In the genomic region with DNA sequence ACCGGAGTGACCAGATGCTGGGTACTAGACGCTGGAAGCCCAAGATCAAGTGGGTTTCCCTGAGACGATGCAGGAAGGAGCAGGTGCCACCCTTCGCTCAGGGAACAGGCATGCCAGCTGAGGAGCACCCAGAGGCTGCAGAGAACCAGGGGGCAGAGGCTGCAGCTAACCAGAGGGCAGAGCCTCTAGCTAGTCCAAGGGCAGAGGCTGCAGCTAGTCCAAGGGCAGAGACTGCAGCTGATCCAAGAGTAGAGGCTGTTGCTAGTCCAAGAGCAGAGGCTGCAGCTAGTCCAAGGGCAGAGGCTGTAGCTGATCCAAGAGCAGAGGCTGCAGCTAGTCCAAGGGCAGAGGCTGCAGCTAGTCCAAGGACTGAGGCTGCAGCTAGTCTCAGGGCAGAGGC, we compare ENCODE assay signal across 10 mouse cellular contexts. TPM values are rescaled to one million over a fixed set of nuclear protein-coding genes. Genes with fewer than 3 reads are reported as not detected.
DNase-seq lines count a peak whose midpoint lies in the region; ATAC-seq lines count a peak whose summit lies in the region.
"Had no signal": no experiment of that assay in that cellular context is flagged by ENCODE, and none has a peak within 500 bp of the region (broad histone marks: within the 10 kb centered on the region; RNA-seq: fewer than 3 reads in every experiment).

No protein-coding gene starts in this region.

- H3K4me2 ChIP-seq in heart, embryonic 11.5 days, result peak overlapping the region; percentile 93
- peak overlapping the region; percentile 64 for H3K4me2 ChIP-seq in liver, embryonic 15.5 days

- H3K27me3 ChIP-seq in heart, embryonic 11.5 days (ENCODE audit: control insufficient read depth, insufficient read depth, low read length), result no peaks in the 10 kb centered on the region
- peaks cover 23% of the 10 kb centered on the region for H3K27me3 ChIP-seq in liver, embryonic 15.5 days

- H3K4me1 ChIP-seq in heart, embryonic 11.5 days (ENCODE audit: control insufficient read depth, insufficient read depth, low read length), result peaks cover 51% of the 10 kb centered on the region
- H3K4me1 ChIP-seq in liver, embryonic 15.5 days (replicated peaks), result peaks cover 61% of the 10 kb centered on the region

- no peak for ATAC-seq in heart, embryonic 11.5 days (replicated peaks; ENCODE audit: insufficient number of reproducible peaks, low FRiP score, low TSS enrichment)
- ATAC-seq in liver, embryonic 15.5 days (ENCODE audit: insufficient read depth), result no peak
- ATAC-seq in CD4-positive, CD25-positive, alpha-beta regulatory T cell, adult 4 months, result no peak

- no peaks in the 10 kb centered on the region for H3K9me3 ChIP-seq in heart, embryonic 11.5 days (replicated peaks; ENCODE audit: control insufficient read depth, low read length)
- no peaks in the 10 kb centered on the region for H3K9me3 ChIP-seq in liver, embryonic 15.5 days (replicated peaks)

- peak overlapping the region; percentile 82 for H3K4me3 ChIP-seq in heart, embryonic 11.5 days (ENCODE audit: low read depth, low read length)
- peak overlapping the region; percentile 56 for H3K4me3 ChIP-seq in liver, embryonic 15.5 days (replicated peaks)

- peak overlapping the region; percentile 95 for H3K9ac ChIP-seq in heart, embryonic 11.5 days (ENCODE audit: low read depth, low read length)
- no peak overlapping the region for H3K9ac ChIP-seq in liver, embryonic 15.5 days

- no peak for DNase-seq in heart, postnatal 25 days (ENCODE audit: low spot score)
- peak; percentile 18 for DNase-seq in thymus, postnatal 4 days
- no peak for DNase-seq in thymus, adult 18-20 months
- no peak for DNase-seq in right cerebral cortex, adult 18-20 months
- no peak for DNase-seq in left cerebral cortex, postnatal 4 days
- DNase-seq: gastrocnemius, postnatal 36 days; thymus, postnatal 14 days had no signal

- H3K27ac ChIP-seq in heart, embryonic 11.5 days (ENCODE audit: low read depth, low read length), result no peak overlapping the region
- no peak overlapping the region for H3K27ac ChIP-seq in liver, embryonic 15.5 days (replicated peaks)

- intact Hi-C loops in heart, postnatal 25 days (cut with DNase I), result no loop called here
- intact Hi-C loops in left cerebral cortex, postnatal 4 days (cut with DNase I), result no loop called here

- peaks cover 21% of the 10 kb centered on the region for H3K36me3 ChIP-seq in heart, embryonic 11.5 days (ENCODE audit: control insufficient read depth, insufficient read depth, low read length)
- H3K36me3 ChIP-seq in liver, embryonic 15.5 days (replicated peaks), result no peaks in the 10 kb centered on the region

- 89% methylated on average over 4 of the region's 4 CpGs for WGBS in heart, embryonic 11.5 days (ENCODE audit: insufficient replicate concordance)
- WGBS in liver, embryonic 15.5 days (ENCODE audit: insufficient replicate concordance), result 78% methylated on average over 4 of the region's 4 CpGs

RNA-seq across cellular contexts. Expression of gene Ccdc8, which starts 2.8 kb away (rescaled TPM):
- polyA plus RNA-seq in heart, embryonic 11.5 days (2014; fragmentation: Nextera tagmentation; extraction: Ambion mirVana), result 22.6 and 36.1 TPM in 2 replicates
- total RNA-seq in heart, postnatal 25 days (2021), result 1 to 10 TPM; 5.2 to 6.5 TPM
- polyA plus RNA-seq in liver, embryonic 15.5 days (2015; fragmentation: Nextera tagmentation; extraction: Ambion mirVana), result 3.7 and 3.9 TPM in 2 replicates
- polyA plus RNA-seq in CD4-positive, CD25-positive, alpha-beta regulatory T cell, adult 4 months (2017; shearing (Covaris generic)), result under 1 TPM in 1 of 2 experiments, not detected in 1; 0.20 TPM
- 1 to 10 TPM; 3.3 to 4.3 TPM for total RNA-seq in left cerebral cortex, postnatal 4 days (2021)

RNA-seq across cellular contexts. Expression of gene Gm42372, which starts 12.5 kb away (rescaled TPM):
- polyA plus RNA-seq in heart, embryonic 11.5 days (2014; fragmentation: Nextera tagmentation; extraction: Ambion mirVana), result 0.20 TPM in 2 replicates
- not detected for total RNA-seq in heart, postnatal 25 days (2021)
- polyA plus RNA-seq in liver, embryonic 15.5 days (2015; fragmentation: Nextera tagmentation; extraction: Ambion mirVana), result 0.06 TPM in 1 of 2 replicates, not detected in the other
- 1 to 10 TPM; 4.8 to 4.9 TPM for polyA plus RNA-seq in CD4-positive, CD25-positive, alpha-beta regulatory T cell, adult 4 months (2017; shearing (Covaris generic))
- total RNA-seq in left cerebral cortex, postnatal 4 days (2021), result 10 to 100 TPM; 38.0 to 41.8 TPM
- total RNA-seq: gastrocnemius, postnatal 36 days had no signal

RNA-seq across cellular contexts. Expression of gene Ppp5c, which starts 32.4 kb away (rescaled TPM):
- 87.0 and 95.3 TPM in 2 replicates for polyA plus RNA-seq in heart, embryonic 11.5 days (2014; fragmentation: Nextera tagmentation; extraction: Ambion mirVana)
- total RNA-seq in heart, postnatal 25 days (2021), result 100 to 1,000 TPM in 1 of 2 experiments, 10 to 100 TPM in 1; 97.5 to 102 TPM
- polyA plus RNA-seq in liver, embryonic 15.5 days (2015; fragmentation: Nextera tagmentation; extraction: Ambion mirVana), result 43.2 and 45.3 TPM in 2 replicates
- polyA plus RNA-seq in CD4-positive, CD25-positive, alpha-beta regulatory T cell, adult 4 months (2017; shearing (Covaris generic)), result 10 to 100 TPM; 56.6 to 76.0 TPM
- total RNA-seq in left cerebral cortex, postnatal 4 days (2021), result 100 to 1,000 TPM; 110 to 120 TPM

RNA-seq across cellular contexts. Expression of gene Pnmal1, which starts 35.9 kb away (rescaled TPM):
- 0.18 and 0.46 TPM in 2 replicates for polyA plus RNA-seq in heart, embryonic 11.5 days (2014; fragmentation: Nextera tagmentation; extraction: Ambion mirVana)
- total RNA-seq in heart, postnatal 25 days (2021), result not detected
- 0.05 TPM in 1 of 2 replicates, not detected in the other for polyA plus RNA-seq in liver, embryonic 15.5 days (2015; fragmentation: Nextera tagmentation; extraction: Ambion mirVana)
- not detected for polyA plus RNA-seq in CD4-positive, CD25-positive, alpha-beta regulatory T cell, adult 4 months (2017; shearing (Covaris generic))
- total RNA-seq in left cerebral cortex, postnatal 4 days (2021), result 10 to 100 TPM; 56.0 to 57.6 TPM
- total RNA-seq: gastrocnemius, postnatal 36 days had no signal

RNA-seq across cellular contexts. Expression of gene Pnmal2, which starts 50.9 kb away (rescaled TPM):
- 1.5 and 2.0 TPM in 2 replicates for polyA plus RNA-seq in heart, embryonic 11.5 days (2014; fragmentation: Nextera tagmentation; extraction: Ambion mirVana)
- 1 to 10 TPM; 3.7 to 4.1 TPM for total RNA-seq in heart, postnatal 25 days (2021)
- polyA plus RNA-seq in liver, embryonic 15.5 days (2015; fragmentation: Nextera tagmentation; extraction: Ambion mirVana), result 0.44 and 0.60 TPM in 2 replicates
- not detected for polyA plus RNA-seq in CD4-positive, CD25-positive, alpha-beta regulatory T cell, adult 4 months (2017; shearing (Covaris generic))
- 100 to 1,000 TPM; 169 to 194 TPM for total RNA-seq in left cerebral cortex, postnatal 4 days (2021)
